Mouse (Mus musculus): ENCODE measurements around the gene Xpa.

DNA sequence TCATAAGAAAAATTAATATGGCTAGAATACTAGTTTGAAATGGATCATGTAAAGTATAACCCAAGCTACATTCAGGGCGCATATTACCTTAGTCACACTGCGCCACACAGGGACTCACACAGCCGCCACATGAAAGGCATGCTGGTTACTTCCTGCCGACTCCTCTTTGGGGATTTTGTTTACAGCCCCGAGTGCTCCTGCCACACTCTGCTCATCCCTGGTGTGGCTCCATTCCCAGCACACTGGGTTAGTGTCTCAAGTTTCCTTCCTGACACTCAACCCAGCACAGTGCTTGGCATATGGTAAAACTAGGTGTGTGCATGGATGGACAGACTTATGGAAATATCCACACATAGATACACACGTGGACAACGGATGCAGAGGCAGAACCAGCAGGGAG lies 13.9 kb downstream of the Xpa start:
- TF ChIP-seq CTCF (conservative IDR thresholded peaks at IDR 0.05; ENCODE audit: low read length), result no peak
- no peak for TF ChIP-seq POU5F1 (IDR thresholded peaks at IDR 0.05; ENCODE audit: borderline replicate concordance, low read length)

All from E14TG2a.4 (cell line).